Mouse (Mus musculus) embryonic fibroblast, embryonic 13.5 days (primary cell): ENCODE results near the gene Kif1b.

Source experiments
- CTCF ChIP-seq: IDR thresholded peaks from 2 replicates; pipeline ENCODE4 v1.5.1; 2011; ENCODE audit warnings: mild to moderate bottlenecking, control low read depth, low read length, moderate library complexity, borderline replicate concordance; ENCODE audit not compliant: insufficient read depth
- POLR2A ChIP-seq: IDR thresholded peaks from 2 replicates; pipeline ENCODE4 v1.6.1; 2011; ENCODE audit warnings: low read depth, mild to moderate bottlenecking, control low read depth, low read length, moderate library complexity

GRCm38 (mm10) chr4:149201110-149201509, 106.4 kb downstream of the Kif1b start:
- TF ChIP-seq CTCF (no peak), POLR2A (no peak)
